Mouse (Mus musculus) midbrain, embryonic 13.5 days (tissue): ENCODE measurements around the gene Lhx1. TPM values are rescaled to one million over a fixed set of nuclear protein-coding genes. Genes with fewer than 3 reads are reported as not detected.

Source experiments
- ATAC-seq: fragments of 200-750 bp; cut with Nextera tagmentation; 2 replicates; pipeline ENCODE4 v1.8.0; 2017; ENCODE audit warnings: mild to moderate bottlenecking, moderate TSS enrichment, moderate library complexity
- H3K27ac ChIP-seq: fragments of 300-500 bp; sonication (generic); 2 replicates; pipeline ENCODE4 v1.5.1; 2015; ENCODE audit warnings: inconsistent platforms, mild to moderate bottlenecking, moderate library complexity
- H3K27me3 ChIP-seq: fragments of 300-500 bp; sonication (generic); 2 replicates; pipeline ENCODE4 v1.6.1; 2015; ENCODE audit warnings: mild to moderate bottlenecking, inconsistent platforms
- H3K36me3 ChIP-seq: fragments of 300-500 bp; sonication (generic); 2 replicates; pipeline ENCODE4 v1.6.1; 2015; ENCODE audit warnings: mild to moderate bottlenecking, inconsistent platforms
- H3K4me1 ChIP-seq: fragments of 300-500 bp; sonication (generic); replicated peaks from 2 replicates; pipeline ENCODE4 v1.6.1; 2015; ENCODE audit warnings: inconsistent platforms
- H3K4me2 ChIP-seq: fragments of 300-500 bp; sonication (generic); replicated peaks from 2 replicates; pipeline ENCODE4 v1.6.1; 2015; ENCODE audit warnings: moderate library complexity, mild to moderate bottlenecking, inconsistent platforms
- H3K4me3 ChIP-seq: fragments of 300-500 bp; sonication (generic); replicated peaks from 2 replicates; pipeline ENCODE4 v1.5.1; 2015; ENCODE audit warnings: mild to moderate bottlenecking, inconsistent platforms
- H3K9ac ChIP-seq: fragments of 300-500 bp; sonication (generic); replicated peaks from 2 replicates; pipeline ENCODE4 v1.6.1; 2015; ENCODE audit warnings: mild to moderate bottlenecking, inconsistent platforms
- H3K9me3 ChIP-seq: fragments of 300-500 bp; sonication (generic); 2 replicates; pipeline ENCODE4 v1.6.1; 2016; ENCODE audit warnings: mild to moderate bottlenecking, inconsistent platforms
- WGBS: fragments of 180-500 bp; shearing (Covaris S2); methylation state at CpG from one replicate; pipeline ENCODE4 v1.1.7; 2015; 5-methylcytosine and 5-hydroxymethylcytosine counted together
- polyA plus RNA-seq: library from polyadenylated mRNA; unstranded; fragments of >200 nt; fragmentation: Nextera tagmentation; extraction: Ambion mirVana; gene quantifications from 2 replicates; pipeline ENCODE4 v1.2.1, GENCODE M21; 2015

Gene Lhx1
- polyA plus RNA-seq, 1 experiment from 2014 or later = 62.7 TPM

DNA sequence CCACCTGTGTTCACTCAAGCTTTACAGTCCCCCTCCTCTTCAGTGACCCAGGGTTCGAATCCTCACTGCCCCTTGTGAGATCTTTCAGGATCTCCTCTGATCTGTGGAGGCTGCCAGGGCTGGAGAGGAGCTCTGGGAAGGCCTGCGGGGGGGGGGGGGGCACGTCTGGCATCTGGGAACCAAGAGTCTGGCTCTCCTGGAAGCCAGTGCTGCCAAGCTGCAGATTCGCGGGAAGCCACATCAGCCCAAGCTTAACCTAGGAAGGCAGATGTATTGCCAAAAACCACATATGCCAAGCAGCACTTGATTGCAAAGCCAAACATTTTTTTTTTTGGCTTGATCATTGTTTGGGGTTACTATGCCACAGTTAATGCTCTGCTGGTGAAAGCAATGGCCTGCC, 36.2 kb upstream of the Lhx1 start:
- Histone ChIP-seq H3K4me2 (no peak overlapping the region), H3K9ac (no peak overlapping the region), H3K9me3 (no peaks in the 10 kb centered on the region), H3K4me1 (peaks cover 24% of the 10 kb centered on the region), H3K36me3 (no peaks in the 10 kb centered on the region), H3K27ac (no peak overlapping the region), H3K27me3 (0 out of 2 replicates have a peak, but pooled peaks cover 4% of the 10 kb centered on the region), H3K4me3 (no peak overlapping the region)
- WGBS = 72% methylated on average over 5 of the region's 5 CpGs
- no peak for ATAC-seq

DNA sequence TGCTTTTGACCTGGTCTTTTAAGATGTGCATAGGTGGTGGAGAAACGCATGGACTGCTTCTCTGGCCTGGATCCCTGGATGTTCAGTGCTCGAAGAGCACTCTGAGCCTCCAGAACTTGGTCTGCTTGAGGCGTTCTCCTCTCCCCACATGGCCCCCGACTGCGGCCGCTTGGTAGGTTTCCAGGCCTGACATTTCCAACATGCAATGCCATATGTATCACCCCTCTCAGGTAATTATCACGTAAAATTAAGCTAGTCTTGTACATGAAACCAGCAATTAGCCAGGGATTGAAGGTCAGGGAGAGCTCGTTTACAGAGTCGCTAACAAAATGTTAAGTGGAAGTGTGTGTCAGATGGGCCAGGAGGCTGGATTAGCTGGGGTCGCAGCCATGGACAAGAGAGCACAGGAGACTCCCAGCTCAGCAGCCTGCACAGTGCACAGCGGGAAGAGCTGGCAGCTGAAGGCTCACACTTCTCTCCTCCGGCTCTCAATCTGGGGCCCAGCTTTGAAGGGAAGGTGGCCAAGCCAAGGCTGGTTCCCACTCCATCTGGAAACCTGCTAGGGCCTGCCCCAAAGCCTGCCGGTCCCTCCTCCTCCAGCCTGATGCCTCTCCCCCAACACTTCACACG, 28.6 kb upstream of the Lhx1 start:
- H3K4me2 ChIP-seq = no peak overlapping the region
- peaks cover 7% of the 10 kb centered on the region for H3K4me1 ChIP-seq
- H3K27ac ChIP-seq = no peak overlapping the region
- no peak overlapping the region for H3K9ac ChIP-seq
- H3K9me3 ChIP-seq = no peaks in the 10 kb centered on the region
- no peak overlapping the region for H3K4me3 ChIP-seq
- 76% methylated on average over 14 of the region's 14 CpGs for WGBS
- no peaks in the 10 kb centered on the region for H3K36me3 ChIP-seq
- H3K27me3 ChIP-seq = peaks cover 5% of the 10 kb centered on the region; the same call in 1 of the 2 replicates
- no peak for ATAC-seq

DNA sequence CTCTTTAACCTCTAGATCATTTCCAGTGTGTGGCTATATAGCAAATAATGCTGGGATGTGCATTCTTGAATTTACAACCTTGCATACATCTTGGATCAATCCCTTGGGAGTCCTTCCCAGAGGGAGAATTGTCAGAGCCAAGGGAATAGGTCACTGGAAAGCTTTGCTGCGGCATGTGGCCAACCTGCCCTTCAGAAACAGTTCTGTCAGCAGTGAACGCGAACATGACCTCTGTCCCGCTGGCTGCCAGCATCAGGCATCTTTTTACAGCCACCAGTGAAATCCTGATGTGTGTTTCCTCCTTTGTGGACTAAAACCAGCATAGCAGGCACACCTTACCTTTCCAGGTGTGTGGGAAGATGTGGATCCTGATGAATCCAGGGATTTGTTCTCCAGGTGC, 26.0 kb upstream of the Lhx1 start:
- Histone ChIP-seq H3K4me3 (no peak overlapping the region), H3K27ac (no peak overlapping the region), H3K36me3 (no peaks in the 10 kb centered on the region), H3K4me1 (peaks cover 18% of the 10 kb centered on the region), H3K27me3 (peaks cover 13% of the 10 kb centered on the region; the same call in 1 of the 2 replicates), H3K9ac (no peak overlapping the region), H3K9me3 (no peaks in the 10 kb centered on the region), H3K4me2 (no peak overlapping the region)
- ATAC-seq = no peak
- WGBS = 85% methylated on average over 4 of the region's 4 CpGs

DNA sequence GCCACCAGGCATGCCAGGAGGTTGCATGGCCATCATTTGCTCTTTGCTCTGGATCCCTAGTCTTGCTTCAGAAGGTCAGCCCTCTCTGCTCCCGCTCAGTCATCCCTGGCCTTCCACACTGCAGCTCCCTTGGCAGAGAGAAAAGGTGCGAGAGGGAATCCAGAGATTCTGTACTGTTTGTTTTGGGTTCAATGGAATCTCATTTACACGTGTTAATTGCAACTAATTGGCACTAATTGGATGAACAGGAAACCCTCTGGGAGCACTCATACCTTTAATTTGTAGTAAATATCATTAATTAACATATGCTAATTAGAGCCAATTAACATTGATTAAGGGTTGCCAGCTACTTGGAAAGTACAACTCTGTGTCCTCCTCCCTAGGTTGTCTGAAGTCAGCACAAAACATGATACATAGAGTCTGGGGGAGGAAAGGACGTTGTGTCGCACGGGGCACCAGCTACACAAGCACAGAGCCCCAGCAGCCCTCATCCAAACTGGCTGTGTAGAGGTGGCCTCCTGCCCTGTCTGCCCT, 24.0 kb upstream of the Lhx1 start:
- WGBS = 61% methylated on average over 6 of the region's 6 CpGs

DNA sequence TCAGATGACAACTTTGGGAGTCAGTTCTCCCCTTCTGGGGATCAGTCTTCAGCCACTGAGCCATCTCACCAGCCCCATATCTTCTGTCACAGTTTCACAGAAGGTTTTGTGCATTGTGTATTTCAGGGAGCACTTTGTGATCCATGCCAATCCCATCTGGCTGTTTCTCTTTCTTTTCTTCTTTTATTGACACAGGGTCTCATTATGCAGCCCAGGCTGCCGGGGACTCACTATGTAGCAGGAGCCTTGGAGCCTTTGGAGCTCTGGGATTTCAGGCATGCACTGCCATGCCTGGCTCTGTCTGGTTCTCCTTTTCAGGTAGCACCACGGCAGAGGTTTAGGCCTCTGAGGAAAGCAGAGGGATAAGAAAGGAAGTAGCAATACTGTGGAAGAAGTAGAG, 23.0 kb upstream of the Lhx1 start:
- peaks cover 13% of the 10 kb centered on the region; the same call in 1 of the 2 replicates for H3K27me3 ChIP-seq

More for the DNA sequence above, 24.0 kb upstream of the Lhx1 start:
- Histone ChIP-seq H3K4me2 (no peak overlapping the region), H3K27me3 (peaks cover 13% of the 10 kb centered on the region; the same call in 1 of the 2 replicates), H3K4me3 (no peak overlapping the region), H3K9me3 (no peaks in the 10 kb centered on the region), H3K9ac (no peak overlapping the region), H3K4me1 (peaks cover 18% of the 10 kb centered on the region), H3K27ac (no peak overlapping the region), H3K36me3 (no peaks in the 10 kb centered on the region)
- ATAC-seq = no peak; the same call in 1 of the 2 replicates

DNA sequence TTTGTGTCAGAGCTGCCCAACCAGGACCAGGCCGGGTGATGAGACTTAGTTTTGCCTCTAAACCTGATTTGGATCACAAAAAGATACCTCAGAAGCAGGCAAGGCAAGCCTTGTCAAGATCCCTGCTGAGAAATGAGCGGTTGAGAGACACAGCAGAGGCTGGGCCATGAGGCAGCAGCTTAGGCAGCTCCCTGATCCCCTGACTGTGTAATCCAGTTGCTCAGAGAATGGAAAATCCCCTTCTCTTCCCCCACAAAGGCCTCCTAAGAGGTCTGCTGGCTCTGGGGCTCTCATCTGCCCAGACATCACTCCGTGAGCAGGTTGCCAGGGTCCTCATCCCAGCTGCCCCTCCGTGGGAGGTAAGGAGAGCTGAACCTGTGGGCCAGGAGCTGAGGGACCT, 14.6 kb upstream of the Lhx1 start:
- H3K9ac ChIP-seq = no peak overlapping the region
- peaks cover 14% of the 10 kb centered on the region for H3K36me3 ChIP-seq
- peaks cover 24% of the 10 kb centered on the region for H3K4me1 ChIP-seq
- WGBS = 4% methylated on average over 4 of the region's 4 CpGs
- peak; percentile 45; the same call in 1 of the 2 replicates for ATAC-seq
- H3K9me3 ChIP-seq = no peaks in the 10 kb centered on the region
- H3K4me3 ChIP-seq = no peak overlapping the region
- H3K27me3 ChIP-seq = peaks cover 28% of the 10 kb centered on the region
- peak overlapping the region; percentile 59 for H3K27ac ChIP-seq
- H3K4me2 ChIP-seq = no peak overlapping the region

More for the DNA sequence above, 23.0 kb upstream of the Lhx1 start:
- peaks cover 18% of the 10 kb centered on the region for H3K4me1 ChIP-seq
- no peaks in the 10 kb centered on the region for H3K9me3 ChIP-seq
- no peaks in the 10 kb centered on the region for H3K36me3 ChIP-seq
- H3K9ac ChIP-seq = no peak overlapping the region
- no peak overlapping the region for H3K4me3 ChIP-seq
- peak overlapping the region; percentile 27 for H3K27ac ChIP-seq
- ATAC-seq = no peak; the same call in 1 of the 2 replicates
- WGBS = 18% methylated on average over 2 of the region's 2 CpGs
- H3K4me2 ChIP-seq = no peak overlapping the region

DNA sequence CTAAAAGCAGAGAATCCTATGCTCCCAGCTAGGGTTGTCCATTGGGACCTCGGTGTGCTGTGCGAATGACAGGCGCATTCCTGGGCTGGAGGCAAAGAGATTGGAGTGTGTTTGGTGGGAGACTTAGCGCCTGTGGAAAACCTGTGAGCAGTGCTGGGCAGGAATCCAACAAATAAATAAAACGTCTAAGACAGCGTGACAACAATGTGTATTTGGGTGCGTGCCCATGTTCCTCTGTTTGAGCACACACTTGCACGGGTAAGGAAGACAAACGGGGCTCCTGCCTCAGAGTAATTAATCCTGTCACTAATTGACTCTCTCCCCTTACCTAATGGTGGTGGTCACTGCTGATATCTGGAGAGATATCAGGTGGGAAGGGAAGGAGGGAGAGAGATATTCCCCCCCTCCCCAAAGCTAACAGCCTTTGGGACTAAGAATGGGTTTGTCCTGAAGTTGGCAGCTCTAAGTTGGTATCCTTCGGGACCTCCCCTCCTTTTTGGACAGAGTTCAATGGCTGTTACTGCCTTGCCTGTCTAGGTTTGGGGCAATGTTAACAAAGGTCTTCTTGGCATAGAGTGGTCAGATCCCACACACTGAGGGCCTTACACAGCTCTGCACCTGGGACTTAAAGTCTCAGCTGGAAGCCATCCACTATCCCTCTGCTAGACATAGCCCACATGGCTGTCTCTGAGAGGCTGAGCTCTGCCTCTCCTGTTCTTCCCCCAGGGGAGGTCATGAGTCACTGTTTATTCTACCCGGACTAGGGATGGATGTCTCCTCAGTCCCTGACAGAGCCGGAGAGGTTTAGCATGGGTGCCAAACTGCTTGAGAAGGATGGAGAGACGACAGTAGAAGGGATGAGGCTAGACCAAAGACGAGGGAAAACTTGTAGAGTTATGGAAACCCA, 4.7 kb upstream of the Lhx1 start:
- Histone ChIP-seq H3K9ac (peak overlapping the region; percentile 89), H3K27me3 (peaks cover 79% of the 10 kb centered on the region), H3K9me3 (no peaks in the 10 kb centered on the region), H3K4me3 (peak overlapping the region; percentile 61), H3K36me3 (peaks cover under 1% of the 10 kb centered on the region; the same call in 1 of the 2 replicates), H3K4me2 (peak overlapping the region; percentile 71), H3K27ac (peak overlapping the region; percentile 86), H3K4me1 (peaks cover 65% of the 10 kb centered on the region)
- 10% methylated on average over 14 of the region's 14 CpGs for WGBS
- peak; percentile 28; the same call in 1 of the 2 replicates for ATAC-seq

DNA sequence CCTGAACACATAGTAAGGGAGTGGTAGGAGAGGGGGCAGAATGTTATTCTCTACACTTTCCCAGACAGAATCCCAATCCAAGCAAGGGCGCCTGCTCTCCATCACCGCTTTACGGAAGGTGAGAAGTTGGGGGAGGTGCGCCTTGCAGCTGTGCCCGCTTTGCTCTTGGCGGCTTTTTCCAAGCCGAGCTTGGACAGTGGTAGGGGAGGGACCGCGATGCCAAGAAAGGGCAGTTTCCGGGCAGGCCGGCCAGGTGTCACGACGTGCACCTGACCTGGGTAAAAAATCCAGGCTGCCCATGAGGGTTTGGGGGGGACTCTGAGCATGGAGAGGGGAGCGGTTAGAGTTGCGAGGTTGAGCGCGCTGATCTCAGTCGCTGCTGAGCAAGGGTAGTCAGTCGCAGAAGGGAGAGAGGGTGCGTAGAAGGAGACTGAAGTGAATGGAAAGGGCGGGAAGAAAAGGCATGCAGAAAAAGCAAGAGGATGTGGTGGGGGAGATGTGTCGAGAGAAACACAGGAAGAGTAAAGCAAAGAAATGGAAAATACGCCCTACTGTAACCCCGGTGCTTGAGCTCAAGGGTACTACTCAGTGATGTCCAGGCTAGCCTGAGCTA, 3.9 kb upstream of the Lhx1 start:
- WGBS = 1% methylated on average over 24 of the region's 24 CpGs
- Histone ChIP-seq H3K4me1 (peaks cover 70% of the 10 kb centered on the region), H3K27me3 (peaks cover 87% of the 10 kb centered on the region), H3K4me2 (peak overlapping the region; percentile 71), H3K36me3 (no peaks in the 10 kb centered on the region), H3K4me3 (peak overlapping the region; percentile 61), H3K9me3 (no peaks in the 10 kb centered on the region), H3K27ac (peak overlapping the region; percentile 86), H3K9ac (peak overlapping the region; percentile 89)
- ATAC-seq = no peak

DNA sequence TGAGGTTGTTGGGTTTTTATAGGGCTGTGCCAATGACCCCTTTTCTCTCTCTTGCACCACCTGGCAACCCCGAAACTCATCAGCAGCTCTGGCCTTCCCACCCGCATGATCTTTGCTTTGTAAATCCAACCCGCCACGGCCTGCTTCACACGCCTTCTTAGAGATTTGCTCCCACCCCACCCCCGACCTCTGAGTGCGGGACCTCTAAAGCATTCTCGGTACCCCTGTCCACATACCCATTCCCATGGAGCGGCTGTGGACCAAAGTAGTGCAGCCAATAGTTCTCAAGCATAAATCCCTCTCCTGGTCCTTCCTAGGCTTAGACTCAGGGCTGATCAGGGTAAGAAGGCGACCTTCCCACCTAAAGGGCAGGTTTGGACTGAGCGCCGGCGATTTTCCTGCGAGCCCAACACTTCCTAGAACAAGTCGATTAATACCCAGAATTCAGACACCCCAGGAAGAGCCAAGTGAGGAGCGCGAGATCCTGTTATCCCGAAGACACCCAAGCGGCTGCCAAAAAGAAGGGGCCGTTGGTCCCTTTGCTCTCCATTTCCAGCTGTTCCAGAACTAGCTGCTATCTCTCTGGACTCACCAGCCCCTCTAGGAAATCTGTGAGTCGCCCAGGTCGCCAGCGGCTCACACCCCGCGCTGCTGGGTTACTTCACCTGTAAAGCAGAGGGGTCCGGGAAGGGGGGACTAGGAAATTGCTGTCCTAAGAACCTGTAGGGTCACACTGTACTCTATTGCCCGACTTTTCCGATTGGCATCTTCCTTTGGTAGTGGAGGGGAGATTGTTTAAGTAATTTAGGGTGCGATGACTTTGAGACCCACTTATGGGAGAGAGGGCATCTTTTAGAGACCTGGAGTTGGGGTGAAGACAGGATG, 1.9 kb upstream of the Lhx1 start:
- H3K27me3 ChIP-seq = peaks cover 100% of the 10 kb centered on the region
- peak overlapping the region; percentile 61 for H3K4me3 ChIP-seq
- H3K4me2 ChIP-seq = peak overlapping the region; percentile 71
- H3K9me3 ChIP-seq = no peaks in the 10 kb centered on the region
- peak overlapping the region; percentile 89 for H3K9ac ChIP-seq
- peaks cover 67% of the 10 kb centered on the region for H3K4me1 ChIP-seq
- H3K36me3 ChIP-seq = no peaks in the 10 kb centered on the region
- WGBS = 1% methylated on average over 29 of the region's 29 CpGs
- H3K27ac ChIP-seq = peak overlapping the region; percentile 86
- ATAC-seq = no peak

DNA sequence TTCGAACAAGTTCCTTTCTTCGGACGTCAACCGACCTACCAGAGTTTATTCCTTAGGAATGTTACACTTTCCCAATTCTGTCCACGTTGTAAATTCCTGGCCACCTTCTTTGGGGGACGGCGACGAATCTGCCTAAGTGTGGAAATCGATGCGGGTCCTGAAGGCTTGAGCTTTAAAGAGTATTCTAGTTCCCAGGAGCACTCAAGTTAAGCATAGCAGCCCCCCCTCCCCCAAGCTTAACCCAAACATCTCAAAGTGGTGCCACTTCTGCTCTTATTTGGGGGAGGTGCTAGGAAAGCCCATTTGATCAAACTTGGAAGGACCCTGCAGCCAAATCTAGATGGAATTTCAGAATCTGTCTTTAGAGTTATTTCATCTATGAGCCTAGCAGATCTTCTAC, 1.1 kb upstream of the Lhx1 start:
- peak overlapping the region; percentile 89 for H3K9ac ChIP-seq
- peak overlapping the region; percentile 86 for H3K27ac ChIP-seq
- no peaks in the 10 kb centered on the region for H3K36me3 ChIP-seq
- peak overlapping the region; percentile 61 for H3K4me3 ChIP-seq
- peaks cover 100% of the 10 kb centered on the region for H3K27me3 ChIP-seq
- peak overlapping the region; percentile 71 for H3K4me2 ChIP-seq
- H3K9me3 ChIP-seq = no peaks in the 10 kb centered on the region
- H3K4me1 ChIP-seq = peaks cover 60% of the 10 kb centered on the region
- no peak for ATAC-seq
- under 1% methylated on average over 10 of the region's 10 CpGs for WGBS
